Mouse (Mus musculus): ENCODE measurements around the gene Lin7b. TPM values are rescaled to one million over a fixed set of nuclear protein-coding genes. Genes with fewer than 3 reads are reported as not detected.

The Lin7b gene
- total RNA-seq, 2 experiments from 2014 or later = not detected

- ATAC-seq (ENCODE audit: poor library complexity, severe bottlenecking) = no peak
Measured at GRCm38 (mm10) chr7:45355318-45356020, 14.9 kb downstream of the Lin7b start.

GRCm38 (mm10) chr7:45353041-45353440 is 17.3 kb downstream of the Lin7b start:
- no peak for ATAC-seq (ENCODE audit: poor library complexity, severe bottlenecking)

GRCm38 (mm10) chr7:45346905-45347304 is 23.5 kb downstream of the Lin7b start:
- no peak for ATAC-seq (ENCODE audit: poor library complexity, severe bottlenecking)

- no peak for ATAC-seq (ENCODE audit: poor library complexity, severe bottlenecking)
Measured at GRCm38 (mm10) chr7:45343543-45343942, 26.8 kb downstream of the Lin7b start.

GRCm38 (mm10) chr7:45342081-45342480 is 28.3 kb downstream of the Lin7b start:
- no peak for ATAC-seq (ENCODE audit: poor library complexity, severe bottlenecking)

- peak; percentile 76 for ATAC-seq (ENCODE audit: poor library complexity, severe bottlenecking)
Measured at GRCm38 (mm10) chr7:45341303-45341702, 29.1 kb downstream of the Lin7b start.

GRCm38 (mm10) chr7:45340669-45341068 is 29.7 kb downstream of the Lin7b start:
- 0 out of 2 replicates have a peak, but pooled peaks have one; percentile 13 for ATAC-seq (ENCODE audit: poor library complexity, severe bottlenecking)

GRCm38 (mm10) chr7:45340066-45340442 is 30.3 kb downstream of the Lin7b start:
- no peak for ATAC-seq (ENCODE audit: poor library complexity, severe bottlenecking)

GRCm38 (mm10) chr7:45339410-45340065 is 30.8 kb downstream of the Lin7b start:
- ATAC-seq (ENCODE audit: poor library complexity, severe bottlenecking) = peak; percentile 69

GRCm38 (mm10) chr7:45338161-45338911 is 32.0 kb downstream of the Lin7b start:
- no peak for ATAC-seq (ENCODE audit: poor library complexity, severe bottlenecking)

GRCm38 (mm10) chr7:45337469-45337868 is 32.9 kb downstream of the Lin7b start:
- no peak for ATAC-seq (ENCODE audit: poor library complexity, severe bottlenecking)

- no peak for ATAC-seq (ENCODE audit: poor library complexity, severe bottlenecking)
Measured at GRCm38 (mm10) chr7:45336319-45336718, 34.1 kb downstream of the Lin7b start.

- no peak for ATAC-seq (ENCODE audit: poor library complexity, severe bottlenecking)
Measured at GRCm38 (mm10) chr7:45335056-45335455, 35.3 kb downstream of the Lin7b start, which contains the start of gene Hrc. Gene Hrc, plus strand, starts transcription at chr7:45335290.

- no peak for ATAC-seq (ENCODE audit: poor library complexity, severe bottlenecking)
Measured at GRCm38 (mm10) chr7:45334605-45335004, 35.8 kb downstream of the Lin7b start.

GRCm38 (mm10) chr7:45333431-45333982 is 36.9 kb downstream of the Lin7b start, which contains the start of gene Trpm4:
Gene Trpm4, minus strand, starts transcription at chr7:45333780.
- peak; percentile 89 for ATAC-seq (ENCODE audit: poor library complexity, severe bottlenecking)

- ATAC-seq (ENCODE audit: poor library complexity, severe bottlenecking) = peak; percentile 39
Measured at GRCm38 (mm10) chr7:45332685-45333425, 37.5 kb downstream of the Lin7b start.

GRCm38 (mm10) chr7:45331502-45331901 is 38.9 kb downstream of the Lin7b start:
- ATAC-seq (ENCODE audit: poor library complexity, severe bottlenecking) = no peak

GRCm38 (mm10) chr7:45328841-45329475 is 41.4 kb downstream of the Lin7b start:
- ATAC-seq (ENCODE audit: poor library complexity, severe bottlenecking) = no peak

- no peak for ATAC-seq (ENCODE audit: poor library complexity, severe bottlenecking)
Measured at GRCm38 (mm10) chr7:45325800-45326199, 44.6 kb downstream of the Lin7b start.

- ATAC-seq (ENCODE audit: poor library complexity, severe bottlenecking) = no peak
Measured at GRCm38 (mm10) chr7:45323069-45323468, 47.3 kb downstream of the Lin7b start.

All from megakaryocyte, adult 5-6 weeks (primary cell).